Mouse (Mus musculus) stomach, embryonic 15.5 days (tissue): ENCODE measurements around the gene Wdr89. TPM values are rescaled to one million over a fixed set of nuclear protein-coding genes. Genes with fewer than 3 reads are reported as not detected.

Experiments used
- ATAC-seq: fragments of 200-750 bp; cut with Nextera tagmentation; 2 replicates; pipeline ENCODE4 v1.8.0; 2017; ENCODE audit warnings: low read depth, moderate number of reproducible peaks, moderate TSS enrichment; ENCODE audit not compliant: insufficient read depth, low FRiP score
- H3K27ac ChIP-seq: fragments of 300-500 bp; sonication (generic); 2 replicates; pipeline ENCODE4 v1.5.1; 2015; ENCODE audit warnings: mild to moderate bottlenecking, inconsistent platforms
- H3K27me3 ChIP-seq: fragments of 300-500 bp; sonication (generic); replicated peaks from 2 replicates; pipeline ENCODE4 v1.6.1; 2015; ENCODE audit warnings: inconsistent platforms
- H3K36me3 ChIP-seq: fragments of 300-500 bp; sonication (generic); 2 replicates; pipeline ENCODE4 v1.6.1; 2015; ENCODE audit warnings: inconsistent platforms
- H3K4me1 ChIP-seq: fragments of 300-500 bp; sonication (generic); 2 replicates; pipeline ENCODE4 v1.6.1; 2015; ENCODE audit warnings: inconsistent platforms
- H3K4me2 ChIP-seq: fragments of 300-500 bp; sonication (generic); 2 replicates; pipeline ENCODE4 v1.6.1; 2015; ENCODE audit warnings: mild to moderate bottlenecking, inconsistent platforms
- H3K4me3 ChIP-seq: fragments of 300-500 bp; sonication (generic); replicated peaks from 2 replicates; pipeline ENCODE4 v1.5.1; 2015; ENCODE audit warnings: inconsistent platforms
- H3K9ac ChIP-seq: fragments of 300-500 bp; sonication (generic); 2 replicates; pipeline ENCODE4 v1.6.1; 2015; ENCODE audit warnings: inconsistent platforms
- H3K9me3 ChIP-seq: fragments of 300-500 bp; sonication (generic); 2 replicates; pipeline ENCODE4 v1.6.1; 2016; ENCODE audit warnings: inconsistent platforms
- WGBS: fragments of 180-500 bp; shearing (Covaris S2); methylation state at CpG from one replicate; pipeline ENCODE4 v1.1.7; 2015; 5-methylcytosine and 5-hydroxymethylcytosine counted together
- polyA plus RNA-seq: library from polyadenylated mRNA; unstranded; fragments of >200 nt; fragmentation: Nextera tagmentation; extraction: Ambion mirVana; gene quantifications from 2 replicates; pipeline ENCODE4 v1.2.1, GENCODE M21; 2015

Gene Wdr89
- polyA plus RNA-seq, 1 experiment from 2014 or later: 16.8 TPM

DNA sequence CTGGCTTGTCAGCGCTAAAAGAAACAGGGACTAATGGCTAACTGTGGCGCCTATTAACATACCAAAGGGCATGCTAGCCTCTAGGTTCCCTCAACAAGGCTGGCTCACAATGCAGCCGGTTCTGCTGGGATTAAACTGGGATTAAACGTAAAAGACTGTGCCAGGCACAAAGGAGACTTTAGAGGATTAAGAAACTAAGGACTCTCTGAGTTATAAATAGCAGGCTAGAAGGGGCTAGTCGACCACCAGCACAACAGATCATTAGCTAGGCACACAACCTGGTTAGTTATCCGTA, 4.9 kb downstream of the Wdr89 start:
- H3K27ac ChIP-seq: no peak overlapping the region
- H3K27me3 ChIP-seq: no peaks in the 10 kb centered on the region
- no peak overlapping the region for H3K4me3 ChIP-seq
- H3K9me3 ChIP-seq: no peaks in the 10 kb centered on the region
- H3K4me1 ChIP-seq: 0 out of 2 replicates have a peak, but pooled peaks cover 6% of the 10 kb centered on the region
- H3K4me2 ChIP-seq: no peak overlapping the region
- 40% methylated on average over 6 of the region's 6 CpGs for WGBS
- ATAC-seq: no peak
- no peak overlapping the region for H3K9ac ChIP-seq
- H3K36me3 ChIP-seq: no peaks in the 10 kb centered on the region

DNA sequence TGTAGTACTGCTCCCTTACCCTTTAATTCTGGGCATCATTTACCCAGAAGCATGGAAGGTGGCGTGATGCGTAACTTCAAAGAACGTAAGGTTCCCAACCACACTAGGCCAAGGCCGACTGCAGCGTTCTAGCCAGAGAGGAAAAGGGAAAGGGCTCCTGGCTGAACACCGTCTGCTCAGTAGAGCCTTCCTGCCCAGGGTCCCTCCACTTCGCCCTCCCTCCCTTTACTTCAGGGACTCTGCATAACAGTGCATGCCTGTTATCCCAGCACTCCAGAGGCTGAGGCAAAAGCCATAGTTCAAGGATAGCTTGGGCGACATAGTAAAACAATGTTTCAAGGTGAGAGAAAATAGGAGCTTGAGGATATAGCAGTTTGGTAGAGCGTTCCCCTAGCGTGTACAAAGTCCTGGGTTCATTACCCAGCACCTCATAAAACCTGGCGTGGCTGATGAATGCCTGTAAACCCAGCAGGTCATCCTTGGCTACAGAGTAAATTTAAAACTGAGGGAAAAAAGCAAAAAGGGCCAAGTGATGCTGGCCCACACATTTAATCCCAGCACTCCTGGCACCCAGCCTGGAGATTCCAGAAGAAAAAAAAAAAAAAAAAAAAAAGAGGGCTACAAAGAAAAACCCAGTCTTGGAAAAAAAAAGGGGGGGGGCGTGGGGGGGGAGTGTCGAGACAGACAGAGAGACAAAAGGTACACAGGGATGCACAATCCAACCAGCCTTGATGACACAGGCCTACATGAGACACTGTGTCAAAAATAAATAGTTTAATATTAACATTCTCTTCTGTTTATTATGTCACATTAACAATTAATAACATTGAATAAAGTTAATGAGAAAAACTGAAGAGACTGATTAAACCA, 5.5 kb downstream of the Wdr89 start:
- WGBS: 64% methylated on average over 13 of the region's 13 CpGs
- Histone ChIP-seq H3K9me3 (no peaks in the 10 kb centered on the region), H3K4me3 (no peak overlapping the region), H3K9ac (no peak overlapping the region), H3K4me2 (no peak overlapping the region), H3K4me1 (0 out of 2 replicates have a peak, but pooled peaks cover 4% of the 10 kb centered on the region), H3K27ac (no peak overlapping the region), H3K36me3 (no peaks in the 10 kb centered on the region), H3K27me3 (no peaks in the 10 kb centered on the region)
- no peak for ATAC-seq

DNA sequence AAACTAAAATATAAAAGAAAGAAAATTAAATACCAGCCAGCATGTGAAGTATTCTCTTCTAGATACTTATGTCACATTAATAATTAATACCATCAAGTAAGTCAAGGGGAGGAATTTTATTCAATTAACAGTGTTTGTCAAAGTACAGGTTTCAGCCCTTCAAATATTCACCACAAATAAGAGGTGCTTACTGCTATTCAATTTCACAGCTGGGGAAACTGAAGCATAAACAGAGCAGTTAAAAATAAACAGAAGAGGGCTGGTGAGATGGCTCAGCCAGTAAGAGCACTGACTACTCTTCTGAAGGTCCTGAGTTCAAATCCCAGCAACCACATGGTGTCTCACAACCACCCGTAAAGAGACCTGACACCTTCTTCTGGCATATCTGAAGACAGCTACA, 7.0 kb downstream of the Wdr89 start:
- no peak for ATAC-seq
- 65% methylated on average over 1 of the region's 1 CpGs for WGBS
- Histone ChIP-seq H3K36me3 (no peaks in the 10 kb centered on the region), H3K27me3 (no peaks in the 10 kb centered on the region), H3K27ac (no peak overlapping the region), H3K4me2 (no peak overlapping the region), H3K4me3 (no peak overlapping the region), H3K9ac (no peak overlapping the region), H3K9me3 (no peaks in the 10 kb centered on the region), H3K4me1 (no peaks in the 10 kb centered on the region)

DNA sequence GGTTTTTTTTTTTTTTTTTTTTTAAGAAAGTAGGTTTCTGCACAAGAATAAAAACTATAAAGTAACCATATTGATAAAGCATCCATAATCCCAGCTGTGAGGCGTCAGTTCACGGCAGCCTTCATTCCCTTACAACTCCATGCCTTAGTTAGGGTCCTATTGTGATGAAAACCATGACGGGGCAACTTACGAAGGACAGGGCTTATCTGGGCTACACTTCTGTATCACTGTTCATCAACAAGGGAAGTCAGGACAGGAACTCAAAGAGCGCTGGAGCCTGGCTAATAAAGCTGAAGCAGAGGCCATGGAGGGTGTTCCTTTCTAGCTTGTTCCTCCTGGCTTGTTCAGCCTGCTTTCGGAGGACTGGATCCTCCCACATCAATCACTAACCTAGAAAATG, 10.9 kb downstream of the Wdr89 start:
- Histone ChIP-seq H3K4me2 (no peak overlapping the region), H3K27ac (no peak overlapping the region), H3K4me3 (no peak overlapping the region), H3K36me3 (no peaks in the 10 kb centered on the region), H3K4me1 (no peaks in the 10 kb centered on the region), H3K9me3 (no peaks in the 10 kb centered on the region), H3K9ac (no peak overlapping the region), H3K27me3 (no peaks in the 10 kb centered on the region)
- no peak for ATAC-seq
- WGBS: 73% methylated on average over 6 of the region's 6 CpGs

GRCm38 (mm10) chr12:75656580-75656979, 12.8 kb downstream of the Wdr89 start:
- no peaks in the 10 kb centered on the region for H3K36me3 ChIP-seq
- H3K27ac ChIP-seq: no peak overlapping the region
- H3K27me3 ChIP-seq: no peaks in the 10 kb centered on the region
- H3K9ac ChIP-seq: no peak overlapping the region
- no peak overlapping the region for H3K4me3 ChIP-seq
- no peaks in the 10 kb centered on the region for H3K4me1 ChIP-seq
- ATAC-seq: no peak
- H3K4me2 ChIP-seq: no peak overlapping the region
- no peaks in the 10 kb centered on the region for H3K9me3 ChIP-seq
- WGBS: 39% methylated on average over 3 of the region's 3 CpGs

GRCm38 (mm10) chr12:75654247-75654801, 15.0 kb downstream of the Wdr89 start:
- no peaks in the 10 kb centered on the region for H3K9me3 ChIP-seq
- no peak for ATAC-seq
- no peaks in the 10 kb centered on the region for H3K27me3 ChIP-seq
- H3K4me3 ChIP-seq: no peak overlapping the region
- no peak overlapping the region for H3K9ac ChIP-seq
- H3K36me3 ChIP-seq: no peaks in the 10 kb centered on the region
- no peaks in the 10 kb centered on the region for H3K4me1 ChIP-seq
- WGBS: 79% methylated on average over 3 of the region's 3 CpGs
- H3K27ac ChIP-seq: no peak overlapping the region
- H3K4me2 ChIP-seq: no peak overlapping the region

DNA sequence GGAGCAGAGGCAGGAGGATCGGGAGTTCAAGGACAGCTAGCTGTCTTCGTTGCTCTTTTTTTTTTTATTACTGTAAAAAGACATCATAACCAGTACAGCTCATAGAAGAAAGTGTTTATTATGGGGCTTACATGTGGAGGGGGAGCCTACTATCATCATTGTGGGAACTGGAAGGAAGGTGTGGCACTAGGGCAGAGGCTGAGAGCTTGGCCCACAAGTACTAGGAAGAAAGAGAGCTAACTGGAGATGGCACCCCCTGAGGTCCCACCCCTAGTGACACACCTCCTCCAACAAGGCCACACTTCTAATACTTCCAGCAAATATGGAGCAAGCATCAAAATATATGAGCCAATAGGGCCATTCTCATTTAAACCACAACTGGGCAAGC, 19.6 kb downstream of the Wdr89 start:
- H3K4me3 ChIP-seq: no peak overlapping the region
- H3K4me2 ChIP-seq: no peak overlapping the region
- 81% methylated on average over 2 of the region's 2 CpGs for whole genome bisulfite sequencing
- H3K27me3 ChIP-seq: no peaks in the 10 kb centered on the region
- H3K4me1 ChIP-seq: no peaks in the 10 kb centered on the region
- no peaks in the 10 kb centered on the region for H3K9me3 ChIP-seq
- no peaks in the 10 kb centered on the region for H3K36me3 ChIP-seq
- H3K9ac ChIP-seq: no peak overlapping the region
- ATAC-seq: no peak
- no peak overlapping the region for H3K27ac ChIP-seq

- ATAC-seq: no peak
- H3K36me3 ChIP-seq: no peaks in the 10 kb centered on the region
- H3K9ac ChIP-seq: no peak overlapping the region
- H3K27me3 ChIP-seq: no peaks in the 10 kb centered on the region
- no peak overlapping the region for H3K4me2 ChIP-seq
- WGBS: 75% methylated on average over 12 of the region's 12 CpGs
- no peaks in the 10 kb centered on the region for H3K4me1 ChIP-seq
- H3K4me3 ChIP-seq: no peak overlapping the region
- H3K9me3 ChIP-seq: no peaks in the 10 kb centered on the region
- H3K27ac ChIP-seq: no peak overlapping the region
Measured at GRCm38 (mm10) chr12:75649058-75649705, 20.2 kb downstream of the Wdr89 start.

GRCm38 (mm10) chr12:75648281-75648680, 21.1 kb downstream of the Wdr89 start:
- Histone ChIP-seq H3K9ac (no peak overlapping the region), H3K4me3 (no peak overlapping the region), H3K4me1 (no peaks in the 10 kb centered on the region), H3K9me3 (no peaks in the 10 kb centered on the region), H3K27me3 (no peaks in the 10 kb centered on the region), H3K4me2 (no peak overlapping the region), H3K27ac (no peak overlapping the region), H3K36me3 (no peaks in the 10 kb centered on the region)
- WGBS: 60% methylated on average over 12 of the region's 12 CpGs
- ATAC-seq: no peak

DNA sequence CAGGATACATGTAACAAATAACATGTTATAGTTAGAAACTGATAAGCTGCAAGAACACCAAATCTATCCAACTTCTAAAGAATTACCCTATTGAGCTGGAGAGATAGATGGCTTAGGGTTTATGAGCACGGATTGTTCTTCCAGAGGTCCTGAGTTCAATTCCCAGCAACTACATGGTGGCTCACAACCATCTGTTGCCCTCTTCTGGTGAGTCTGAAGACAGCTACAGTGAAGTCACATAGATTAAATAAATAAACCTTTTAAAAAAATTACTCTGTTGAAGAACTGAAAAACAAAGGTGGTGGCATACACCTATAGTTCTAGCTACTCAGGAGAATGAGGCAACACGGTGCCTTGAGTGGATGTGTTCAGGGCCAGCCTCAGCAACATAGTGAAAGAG, 21.7 kb downstream of the Wdr89 start:
- no peaks in the 10 kb centered on the region for H3K9me3 ChIP-seq
- ATAC-seq: no peak
- WGBS: 82% methylated on average over 2 of the region's 2 CpGs

GRCm38 (mm10) chr12:75645780-75646179, 23.6 kb downstream of the Wdr89 start:
- H3K4me3 ChIP-seq: no peak overlapping the region

More for the DNA sequence above, 21.7 kb downstream of the Wdr89 start:
- Histone ChIP-seq H3K27ac (no peak overlapping the region), H3K4me1 (no peaks in the 10 kb centered on the region), H3K4me3 (no peak overlapping the region), H3K4me2 (no peak overlapping the region), H3K9ac (no peak overlapping the region), H3K36me3 (no peaks in the 10 kb centered on the region), H3K27me3 (no peaks in the 10 kb centered on the region)

DNA sequence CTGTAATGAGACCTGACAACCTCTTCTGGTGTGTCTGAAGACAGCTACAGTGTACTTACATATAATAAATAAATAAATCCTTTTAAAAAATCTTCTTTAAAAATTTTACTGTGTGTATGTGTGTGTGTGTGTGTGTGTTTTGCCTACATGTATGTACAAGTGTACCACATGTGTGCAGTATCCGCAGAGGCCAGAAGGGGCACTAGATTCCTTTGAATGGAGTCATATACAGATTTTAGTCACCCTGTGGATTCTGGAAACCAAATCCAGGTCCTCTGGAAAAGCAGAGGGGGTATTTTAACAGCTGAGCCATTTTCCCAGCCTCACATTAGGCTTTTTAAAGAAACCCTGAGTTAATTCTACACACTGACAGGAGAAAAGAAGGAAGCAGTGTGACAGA, 27.6 kb downstream of the Wdr89 start:
- Histone ChIP-seq H3K36me3 (no peaks in the 10 kb centered on the region), H3K27me3 (no peaks in the 10 kb centered on the region), H3K9me3 (no peaks in the 10 kb centered on the region), H3K4me1 (no peaks in the 10 kb centered on the region), H3K27ac (no peak overlapping the region), H3K9ac (no peak overlapping the region), H3K4me2 (no peak overlapping the region), H3K4me3 (no peak overlapping the region)
- 93% methylated on average over 1 of the region's 1 CpGs for WGBS
- ATAC-seq: no peak

More at GRCm38 (mm10) chr12:75645780-75646179, 23.6 kb downstream of the Wdr89 start:
- H3K36me3 ChIP-seq: no peaks in the 10 kb centered on the region
- no peak for ATAC-seq
- WGBS: 89% methylated on average over 1 of the region's 1 CpGs
- no peaks in the 10 kb centered on the region for H3K9me3 ChIP-seq
- no peak overlapping the region for H3K27ac ChIP-seq
- H3K4me1 ChIP-seq: no peaks in the 10 kb centered on the region
- no peaks in the 10 kb centered on the region for H3K27me3 ChIP-seq
- H3K9ac ChIP-seq: no peak overlapping the region
- H3K4me2 ChIP-seq: no peak overlapping the region
